Mouse (Mus musculus) G1E (cell line): ENCODE results near the gene Eef1a2.

Experiments
- CTCF ChIP-seq: IDR thresholded peaks from 2 replicates; pipeline ENCODE4 v1.5.1; 2012; ENCODE audit warnings: low read depth, low read length, inconsistent platforms, mixed read lengths
- TAL1 ChIP-seq: conservative IDR thresholded peaks from 2 replicates; pipeline ENCODE4 v1.6.1; 2012; ENCODE audit warnings: low read depth, low read length, inconsistent platforms, mixed read lengths

DNA sequence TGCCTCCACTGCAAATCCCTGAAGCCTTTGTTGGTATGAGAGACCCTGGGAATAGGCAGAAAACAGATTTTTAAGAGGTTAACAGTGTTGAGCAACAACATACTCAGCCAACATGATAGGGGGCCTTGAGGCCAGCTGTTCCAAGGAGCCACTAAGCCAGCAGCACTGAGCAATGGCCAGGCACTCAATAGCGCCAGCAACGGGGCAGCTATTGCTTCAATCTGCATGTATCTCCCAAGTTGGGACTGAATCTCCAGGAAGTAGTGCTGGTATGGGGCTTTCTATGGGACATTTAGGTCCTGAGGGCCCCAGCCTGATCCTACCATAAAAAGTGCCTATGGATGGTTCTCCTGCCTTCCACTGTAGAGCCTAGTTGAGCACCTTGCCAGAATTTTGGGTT is 1.7 kb upstream of the Eef1a2 start:
- TF ChIP-seq CTCF (no peak), TAL1 (no peak)
